Mouse (Mus musculus) embryonic fibroblast, embryonic 13.5 days (primary cell): ENCODE data around the gene Jmjd6. TPM values are rescaled to one million over a fixed set of nuclear protein-coding genes. Genes with fewer than 3 reads are reported as not detected.

Experiments
- H3K27ac ChIP-seq: 2 replicates; pipeline ENCODE4 v1.5.1; 2012; ENCODE audit warnings: low read length, control low read depth, inconsistent platforms; ENCODE audit not compliant: insufficient read depth
- H3K4me1 ChIP-seq: 2 replicates; pipeline ENCODE4 v1.6.1; 2011; ENCODE audit warnings: low read length; ENCODE audit not compliant: control insufficient read depth, insufficient read depth
- H3K4me3 ChIP-seq: 2 replicates; pipeline ENCODE4 v1.5.1; 2011; ENCODE audit warnings: mild to moderate bottlenecking, control low read depth, low read length; ENCODE audit not compliant: insufficient read depth
- CTCF ChIP-seq: IDR thresholded peaks from 2 replicates; pipeline ENCODE4 v1.5.1; 2011; ENCODE audit warnings: mild to moderate bottlenecking, control low read depth, low read length, moderate library complexity, borderline replicate concordance; ENCODE audit not compliant: insufficient read depth
- POLR2A ChIP-seq: IDR thresholded peaks from 2 replicates; pipeline ENCODE4 v1.6.1; 2011; ENCODE audit warnings: low read depth, mild to moderate bottlenecking, control low read depth, low read length, moderate library complexity
- polyA plus RNA-seq: library from polyadenylated mRNA; stranded (reverse); fragments of >200 nt; gene quantifications from 2 replicates; pipeline ENCODE4 v1.2.4, GENCODE M21; 2011; ENCODE audit warnings: low read depth; ENCODE audit not compliant: missing spikeins, insufficient read length

The Jmjd6 gene
- polyA plus RNA-seq, 1 experiment = 38.7 TPM

GRCm38 (mm10) chr11:116817567-116817966 lies 25.7 kb downstream of the Jmjd6 start:
- H3K27ac ChIP-seq = peak overlapping the region; percentile 88

GRCm38 (mm10) chr11:116816769-116817168 lies 26.5 kb downstream of the Jmjd6 start:
- Histone ChIP-seq H3K27ac (peak overlapping the region; percentile 93), H3K4me1 (peaks cover 54% of the 10 kb centered on the region), H3K4me3 (no peak overlapping the region)
- TF ChIP-seq CTCF = no peak
- TF ChIP-seq POLR2A = 0 out of 2 replicates have a peak, but pooled peaks have one; percentile 28

More at GRCm38 (mm10) chr11:116817567-116817966, 25.7 kb downstream of the Jmjd6 start:
- Histone ChIP-seq H3K4me3 (no peak overlapping the region), H3K4me1 (peaks cover 56% of the 10 kb centered on the region)
- no peak for TF ChIP-seq CTCF
- no peak for TF ChIP-seq POLR2A

DNA sequence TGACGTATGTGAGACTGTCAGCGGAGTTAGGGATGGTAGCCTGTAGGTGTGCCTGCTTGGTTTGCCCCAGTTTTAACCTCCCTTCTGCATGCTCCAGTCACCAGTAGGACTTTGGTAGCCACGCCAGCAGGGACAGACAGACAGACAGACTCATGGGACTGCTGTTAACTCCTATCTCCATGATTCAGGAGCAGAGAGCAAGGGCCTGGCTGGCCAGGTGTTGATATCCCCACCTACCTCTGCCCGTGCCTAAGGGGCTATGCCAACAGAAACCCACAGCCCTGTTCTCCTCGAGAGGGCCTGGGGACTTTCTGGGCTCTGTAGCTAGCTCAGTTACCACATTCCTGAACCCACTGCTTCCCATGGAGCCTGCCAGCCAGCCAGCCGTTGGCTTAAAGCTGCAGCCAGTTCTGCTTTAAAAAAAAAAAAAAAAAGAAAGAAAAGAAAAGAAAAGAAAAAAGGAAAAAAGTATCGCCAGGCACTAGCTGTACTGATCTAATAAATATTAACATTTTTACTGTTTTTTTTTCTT lies 28.3 kb downstream of the Jmjd6 start:
- H3K4me3 ChIP-seq = no peak overlapping the region
- H3K4me1 ChIP-seq = peaks cover 37% of the 10 kb centered on the region
- peak overlapping the region; percentile 96 for H3K27ac ChIP-seq
- TF ChIP-seq CTCF (no peak), POLR2A (no peak; the same call in 1 of the 2 replicates)

GRCm38 (mm10) chr11:116814076-116814883 lies 29.0 kb downstream of the Jmjd6 start:
- Histone ChIP-seq H3K4me1 (peaks cover 33% of the 10 kb centered on the region), H3K4me3 (no peak overlapping the region), H3K27ac (peak overlapping the region; percentile 96)
- no peak for TF ChIP-seq CTCF
- no peak for TF ChIP-seq POLR2A

DNA sequence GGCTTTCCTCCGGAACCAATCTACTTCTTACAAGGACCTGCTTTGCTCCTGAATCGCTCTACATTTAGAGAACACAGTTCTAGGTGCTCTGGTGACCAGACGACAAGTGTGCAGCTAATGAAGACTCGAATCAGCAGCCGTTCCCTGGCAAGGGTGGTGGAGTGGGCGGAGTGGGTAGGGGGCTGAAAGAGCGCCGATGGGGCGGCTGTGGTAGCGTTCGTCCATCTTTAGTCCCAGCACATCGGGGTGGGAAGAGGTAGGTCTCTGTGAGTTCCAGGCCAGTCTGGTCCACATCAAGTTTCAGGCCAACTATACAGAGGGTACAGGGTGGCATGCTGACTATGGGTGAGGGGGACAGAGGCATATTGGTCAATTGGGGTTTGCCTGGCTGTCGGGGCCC lies 29.6 kb downstream of the Jmjd6 start:
- Histone ChIP-seq H3K4me1 (peaks cover 27% of the 10 kb centered on the region), H3K4me3 (no peak overlapping the region), H3K27ac (peak overlapping the region; percentile 96)
- TF ChIP-seq POLR2A (no peak), CTCF (no peak)

DNA sequence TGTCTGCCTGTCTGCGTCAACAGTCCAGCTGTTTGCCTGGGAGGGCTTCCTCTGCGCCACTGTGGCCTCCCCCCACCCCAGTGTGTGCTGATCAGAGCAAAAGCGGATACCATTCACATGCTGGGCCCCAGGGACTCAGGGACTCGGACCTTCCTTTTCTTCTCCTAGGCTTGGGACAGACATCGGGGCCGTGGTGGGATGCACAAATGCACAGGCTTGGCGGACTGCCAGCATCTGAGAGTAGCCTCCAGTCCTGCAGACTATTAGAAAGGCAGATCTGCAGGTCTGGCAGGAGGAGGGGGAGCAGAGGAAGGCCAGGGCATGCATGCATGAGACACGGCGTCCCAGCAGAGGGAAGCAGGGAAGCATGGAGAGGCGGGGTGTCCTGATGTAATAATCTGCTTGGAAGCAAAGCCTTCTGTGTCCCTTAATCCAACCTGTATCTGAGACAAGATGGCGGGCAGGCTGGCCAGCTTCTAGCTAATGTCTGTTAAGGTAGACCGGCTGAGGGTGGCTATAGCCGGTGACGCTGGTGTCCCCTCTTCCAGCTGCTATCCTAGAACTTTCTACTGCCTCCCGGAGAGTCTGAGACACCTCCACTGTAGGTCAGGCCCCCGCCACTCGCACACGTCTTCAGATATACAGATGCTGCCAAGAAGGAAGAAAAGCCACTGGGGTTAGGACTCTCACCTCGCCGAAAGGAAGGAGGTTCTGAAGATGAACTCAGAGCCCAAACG lies 30.3 kb downstream of the Jmjd6 start:
- H3K4me1 ChIP-seq = peaks cover 28% of the 10 kb centered on the region
- H3K4me3 ChIP-seq = no peak overlapping the region
- H3K27ac ChIP-seq = peak overlapping the region; percentile 96; the same call in 1 of the 2 replicates
- TF ChIP-seq CTCF (peak; percentile 43; the same call in 1 of the 2 replicates), POLR2A (no peak)

- Histone ChIP-seq H3K27ac (no peak overlapping the region), H3K4me1 (peaks cover 28% of the 10 kb centered on the region), H3K4me3 (no peak overlapping the region)
- TF ChIP-seq CTCF = no peak
- TF ChIP-seq POLR2A = no peak
Measured at GRCm38 (mm10) chr11:116810983-116811901, 32.0 kb downstream of the Jmjd6 start.

DNA sequence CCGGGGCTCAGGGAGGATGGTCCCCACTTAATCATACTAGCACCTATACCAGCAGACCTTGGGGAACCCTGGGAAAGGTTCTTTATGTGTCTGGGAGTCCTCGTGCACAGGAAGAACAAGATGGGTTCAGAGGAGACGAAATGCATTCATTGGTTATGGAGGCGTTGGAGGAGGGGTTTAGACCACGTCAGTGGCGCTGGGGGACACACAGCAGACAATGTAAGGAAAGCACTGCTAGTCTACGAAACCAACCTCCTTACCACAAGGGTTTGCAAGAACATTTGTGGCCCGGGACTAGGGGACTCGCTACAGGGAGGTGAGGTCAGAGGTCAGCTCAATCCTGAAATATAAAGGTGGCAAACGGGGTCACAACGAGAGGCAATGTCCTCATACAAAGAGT lies 32.7 kb downstream of the Jmjd6 start:
- Histone ChIP-seq H3K27ac (no peak overlapping the region), H3K4me3 (no peak overlapping the region), H3K4me1 (peaks cover 26% of the 10 kb centered on the region)
- no peak for TF ChIP-seq POLR2A
- TF ChIP-seq CTCF = no peak

- Histone ChIP-seq H3K27ac (no peak overlapping the region), H3K4me3 (no peak overlapping the region), H3K4me1 (peaks cover 19% of the 10 kb centered on the region)
- no peak for TF ChIP-seq POLR2A
- no peak for TF ChIP-seq CTCF
Measured at GRCm38 (mm10) chr11:116809520-116809919, 33.7 kb downstream of the Jmjd6 start.
